Mouse (Mus musculus) heart, embryonic 14.5 days (tissue): ENCODE results near the gene Gm10273. TPM values are rescaled to one million over a fixed set of nuclear protein-coding genes. Genes with fewer than 3 reads are reported as not detected.
A peak's percentile ranks its signal among the peaks of the same experiment; 100 is the strongest.

Source experiments
- ATAC-seq: fragments of 200-750 bp; cut with Nextera tagmentation; 2 replicates; pipeline ENCODE4 v1.8.0; 2017; ENCODE audit warnings: low read depth, moderate TSS enrichment; ENCODE audit not compliant: insufficient number of reproducible peaks, insufficient read depth, low FRiP score
- H3K27ac ChIP-seq, 2 experiments: fragments of 200-500 bp in 1 of 2; fragments of 300-500 bp in 1 of 2; sonication (generic) in 1 of 2; replicated peaks in 1 of 2; 2 replicates each; pipeline ENCODE4 v1.5.1; 2012 to 2014; ENCODE audit warnings: low read depth in 2 of 2, low read length in 2 of 2, control low read depth in 1 of 2, mild to moderate bottlenecking in 1 of 2, mixed read lengths in 1 of 2; ENCODE audit not compliant: control insufficient read depth in 1 of 2, insufficient read depth in 1 of 2
- H3K27me3 ChIP-seq: fragments of 300-500 bp; sonication (generic); 2 replicates; pipeline ENCODE4 v1.6.1; 2014; ENCODE audit warnings: mild to moderate bottlenecking, low read length, control low read depth; ENCODE audit not compliant: control insufficient read depth, insufficient read depth
- H3K36me3 ChIP-seq: fragments of 300-500 bp; sonication (generic); 2 replicates; pipeline ENCODE4 v1.6.1; 2014; ENCODE audit warnings: mild to moderate bottlenecking, control low read depth, low read length, mixed read lengths; ENCODE audit not compliant: control insufficient read depth, insufficient read depth
- H3K4me1 ChIP-seq, 2 experiments: fragments of 200-500 bp in 1 of 2; fragments of 300-500 bp in 1 of 2; sonication (generic) in 1 of 2; 2 replicates each; pipeline ENCODE4 v1.6.1; 2012 to 2014; ENCODE audit warnings: low read length in 2 of 2, control low read depth in 1 of 2, mixed read lengths in 1 of 2; ENCODE audit not compliant: control insufficient read depth in 2 of 2, insufficient read depth in 2 of 2
- H3K4me2 ChIP-seq: fragments of 300-500 bp; sonication (generic); 2 replicates; pipeline ENCODE4 v1.6.1; 2014; ENCODE audit warnings: mild to moderate bottlenecking, low read length
- H3K4me3 ChIP-seq, 2 experiments: fragments of 200-500 bp in 1 of 2; fragments of 300-500 bp in 1 of 2; sonication (generic) in 1 of 2; 2 replicates each; pipeline ENCODE4 v1.5.1; 2012 to 2014; ENCODE audit warnings: low read length in 2 of 2, mild to moderate bottlenecking in 2 of 2, control low read depth in 1 of 2, low read depth in 1 of 2, moderate library complexity in 1 of 2; ENCODE audit not compliant: control insufficient read depth in 1 of 2, insufficient read depth in 1 of 2
- H3K9ac ChIP-seq: fragments of 300-500 bp; sonication (generic); 2 replicates; pipeline ENCODE4 v1.6.1; 2014; ENCODE audit warnings: mild to moderate bottlenecking, low read length
- H3K9me3 ChIP-seq: fragments of 300-500 bp; sonication (generic); 2 replicates; pipeline ENCODE4 v1.6.1; 2016; ENCODE audit warnings: low read length, control low read depth; ENCODE audit not compliant: control insufficient read depth
- WGBS: fragments of 180-500 bp; shearing (Covaris S2); extraction: QIAGEN DNeasy Blood & Tissue Kit; methylation state at CpG from one replicate; pipeline ENCODE4 v1.1.7; 2014; 5-methylcytosine and 5-hydroxymethylcytosine counted together
- polyA plus RNA-seq: library from polyadenylated mRNA; unstranded; fragments of >200 nt; fragmentation: Nextera tagmentation; extraction: Ambion mirVana; gene quantifications from 2 replicates; pipeline ENCODE4 v1.2.1, GENCODE M21; 2014

The Gm10273 gene
- polyA plus RNA-seq, 1 experiment from 2014 or later, result 11.6 TPM

- ATAC-seq, result no peak
- 28% methylated on average over 21 of the region's 21 CpGs for WGBS
- H3K36me3 ChIP-seq, result no peaks in the 10 kb centered on the region
- peaks cover 14 to 15% of the 10 kb centered on the region in 2 experiments for H3K4me1 ChIP-seq
- no peak within 1 kb of the TSS for H3K27ac ChIP-seq
- H3K9me3 ChIP-seq, result no peaks in the 10 kb centered on the region
- no peaks in the 10 kb centered on the region for H3K27me3 ChIP-seq
- peak within 1 kb of the TSS; percentile 55; the same call in 1 of the 2 replicates for H3K9ac ChIP-seq
- H3K4me2 ChIP-seq, result peak within 1 kb of the TSS; percentile 58
- no peak within 1 kb of the TSS for H3K4me3 ChIP-seq
These were observed 7.7 kb downstream of the Gm10273 start, which contains the start of gene Pla2g12b for GRCm38 (mm10) chr10:59402899-59403792. Pla2g12b (plus strand) TSS chr10:59403660.

DNA sequence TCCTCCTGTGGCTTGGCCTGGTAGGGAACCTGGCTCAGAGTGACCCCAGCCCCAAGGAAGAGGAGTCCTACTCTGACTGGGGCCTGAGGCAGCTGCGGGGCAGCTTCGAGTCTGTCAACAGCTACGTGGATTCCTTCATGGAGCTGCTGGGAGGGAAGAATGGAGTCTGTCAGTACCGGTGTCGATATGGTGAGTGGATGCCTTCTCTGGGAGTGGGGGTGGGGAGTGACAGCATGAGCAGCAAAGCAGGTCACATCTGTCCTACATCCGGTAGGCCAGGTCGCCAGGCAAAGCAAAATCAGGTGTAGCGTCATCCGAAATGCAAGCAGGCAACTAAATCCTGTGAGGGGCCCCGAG, 8.3 kb downstream of the Gm10273 start:
- Histone ChIP-seq H3K4me1 (peaks cover 14 to 15% of the 10 kb centered on the region in 2 experiments), H3K4me2 (peak overlapping the region; percentile 58), H3K9ac (peak overlapping the region; percentile 55; the same call in 1 of the 2 replicates), H3K27me3 (no peaks in the 10 kb centered on the region), H3K4me3 (no peak overlapping the region), H3K36me3 (no peaks in the 10 kb centered on the region), H3K9me3 (no peaks in the 10 kb centered on the region), H3K27ac (no peak overlapping the region)
- 26% methylated on average over 10 of the region's 10 CpGs for WGBS
- ATAC-seq, result no peak

GRCm38 (mm10) chr10:59408499-59408898, 13.1 kb downstream of the Gm10273 start:
- H3K9ac ChIP-seq, result no peak overlapping the region
- H3K4me3 ChIP-seq, result no peak overlapping the region
- no peaks in the 10 kb centered on the region for H3K27me3 ChIP-seq
- no peak for ATAC-seq
- H3K36me3 ChIP-seq, result no peaks in the 10 kb centered on the region
- H3K27ac ChIP-seq, result no peak overlapping the region
- 71% methylated on average over 6 of the region's 6 CpGs for WGBS
- H3K9me3 ChIP-seq, result no peaks in the 10 kb centered on the region
- peaks cover 6% of the 10 kb centered on the region in 2 experiments for H3K4me1 ChIP-seq
- H3K4me2 ChIP-seq, result no peak overlapping the region

GRCm38 (mm10) chr10:59410264-59410663, 14.8 kb downstream of the Gm10273 start:
- 72% methylated on average over 12 of the region's 12 CpGs for WGBS
- no peaks in the 10 kb centered on the region for H3K27me3 ChIP-seq
- H3K4me1 ChIP-seq, result no peaks in the 10 kb centered on the region
- no peaks in the 10 kb centered on the region for H3K36me3 ChIP-seq
- H3K4me2 ChIP-seq, result no peak overlapping the region
- H3K27ac ChIP-seq, result no peak overlapping the region
- no peaks in the 10 kb centered on the region for H3K9me3 ChIP-seq
- ATAC-seq, result no peak
- H3K4me3 ChIP-seq, result no peak overlapping the region
- H3K9ac ChIP-seq, result no peak overlapping the region

DNA sequence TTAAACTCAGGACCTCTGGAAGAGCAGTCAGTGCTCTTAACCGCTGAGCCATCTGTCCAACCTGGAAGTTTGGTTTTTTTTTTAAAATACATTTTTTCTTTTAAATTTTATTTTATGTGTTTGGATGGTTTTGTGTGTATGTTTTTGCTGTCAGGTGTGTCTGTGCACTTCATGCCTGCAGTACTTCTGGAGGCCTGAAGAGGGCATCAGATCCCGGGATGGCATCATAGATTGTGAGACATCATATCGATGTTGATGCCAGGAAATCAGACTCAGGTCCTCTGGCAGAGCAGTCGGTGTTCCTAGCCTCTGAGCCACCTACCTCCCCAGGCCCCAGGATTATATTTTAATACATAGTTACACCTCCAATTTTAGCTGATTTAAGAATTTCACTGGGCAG, 18.3 kb downstream of the Gm10273 start:
- ATAC-seq, result no peak
- Histone ChIP-seq H3K9me3 (no peaks in the 10 kb centered on the region), H3K27me3 (no peaks in the 10 kb centered on the region), H3K27ac (no peak overlapping the region), H3K9ac (no peak overlapping the region), H3K4me1 (peaks cover 0 to 4% of the 10 kb centered on the region in 2 experiments; a peak in 2 of 4 replicates), H3K36me3 (no peaks in the 10 kb centered on the region), H3K4me3 (no peak overlapping the region), H3K4me2 (no peak overlapping the region)
- WGBS, result 90% methylated on average over 4 of the region's 4 CpGs

DNA sequence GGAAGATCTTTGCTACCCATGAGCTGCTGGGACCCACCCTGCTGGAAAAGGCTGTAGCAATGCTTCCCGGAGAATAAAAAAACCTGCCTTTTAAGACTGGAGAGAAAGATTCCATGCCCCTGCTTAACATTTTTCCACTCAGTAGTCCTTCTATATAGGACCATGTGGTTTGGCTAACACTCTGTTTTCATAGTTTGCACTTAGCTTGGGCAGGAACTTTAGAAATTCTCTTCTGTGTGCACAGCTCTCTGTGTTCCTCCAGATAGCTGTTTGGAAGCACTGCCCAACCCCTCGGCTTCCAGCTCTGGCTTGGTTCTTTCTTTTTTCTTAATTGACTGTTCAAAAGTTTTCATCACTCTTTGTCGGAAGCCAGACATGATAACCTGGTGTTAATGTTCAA, 21.2 kb downstream of the Gm10273 start:
- Histone ChIP-seq H3K9ac (no peak overlapping the region), H3K27ac (no peak overlapping the region), H3K36me3 (no peaks in the 10 kb centered on the region), H3K4me3 (no peak overlapping the region), H3K4me2 (no peak overlapping the region), H3K9me3 (no peaks in the 10 kb centered on the region), H3K27me3 (no peaks in the 10 kb centered on the region), H3K4me1 (peaks cover 0 to 4% of the 10 kb centered on the region in 2 experiments; a peak in 2 of 4 replicates)
- peak; percentile 39; the same call in 1 of the 2 replicates for ATAC-seq
- WGBS, result 52% methylated on average over 3 of the region's 3 CpGs

GRCm38 (mm10) chr10:59419516-59419915, 24.1 kb downstream of the Gm10273 start:
- Histone ChIP-seq H3K9ac (no peak overlapping the region), H3K27me3 (no peaks in the 10 kb centered on the region), H3K27ac (no peak overlapping the region), H3K4me3 (no peak overlapping the region), H3K4me2 (no peak overlapping the region), H3K36me3 (no peaks in the 10 kb centered on the region), H3K9me3 (no peaks in the 10 kb centered on the region), H3K4me1 (peaks cover 0 to 4% of the 10 kb centered on the region in 2 experiments; a peak in 2 of 4 replicates)
- 87% methylated on average over 4 of the region's 4 CpGs for WGBS
- no peak for ATAC-seq
